Mouse (Mus musculus) cerebellum, adult 11-12 months (tissue): Measurements from ENCODE around the gene Pgd.
A peak's percentile ranks its signal among the peaks of the same experiment; 100 is the strongest.

Experiments used
- DNase-seq: peaks from one replicate; pipeline ENCODE4 v3.0.0; 2022

Gene Pgd

GRCm38 (mm10) chr4:149166957-149167611 lies 513 bp upstream of the Pgd start:
- DNase-seq, result no peak

GRCm38 (mm10) chr4:149164150-149164549 lies 2.4 kb downstream of the Pgd start:
- no peak for DNase-seq

- DNase-seq, result no peak
Measured at GRCm38 (mm10) chr4:149163196-149163595, 3.4 kb downstream of the Pgd start.

GRCm38 (mm10) chr4:149161166-149161565 lies 5.4 kb downstream of the Pgd start:
- DNase-seq, result no peak

GRCm38 (mm10) chr4:149159891-149160290 lies 6.7 kb downstream of the Pgd start:
- DNase-seq, result no peak

GRCm38 (mm10) chr4:149159203-149159602 lies 7.4 kb downstream of the Pgd start:
- DNase-seq, result no peak

- DNase-seq, result no peak
Measured at GRCm38 (mm10) chr4:149157415-149157973, 9.1 kb downstream of the Pgd start.

GRCm38 (mm10) chr4:149155711-149156110 lies 10.9 kb downstream of the Pgd start:
- no peak for DNase-seq

GRCm38 (mm10) chr4:149154859-149155258 lies 11.7 kb downstream of the Pgd start:
- DNase-seq, result no peak

- no peak for DNase-seq
Measured at GRCm38 (mm10) chr4:149150721-149151120, 15.8 kb downstream of the Pgd start.

- DNase-seq, result no peak
Measured at GRCm38 (mm10) chr4:149150256-149150655, 16.3 kb downstream of the Pgd start.

- DNase-seq, result no peak
Measured at GRCm38 (mm10) chr4:149149611-149150010, 17.0 kb downstream of the Pgd start.

- DNase-seq, result no peak
Measured at GRCm38 (mm10) chr4:149149196-149149595, 17.4 kb downstream of the Pgd start.

GRCm38 (mm10) chr4:149148084-149148483 lies 18.5 kb downstream of the Pgd start:
- no peak for DNase-seq

GRCm38 (mm10) chr4:149147528-149147927 lies 19.0 kb downstream of the Pgd start:
- DNase-seq, result no peak

GRCm38 (mm10) chr4:149145151-149145550 lies 21.4 kb downstream of the Pgd start:
- no peak for DNase-seq

GRCm38 (mm10) chr4:149144459-149144858 lies 22.1 kb downstream of the Pgd start:
- peak; percentile 70 for DNase-seq

- no peak for DNase-seq
Measured at GRCm38 (mm10) chr4:149143594-149143993, 23.0 kb downstream of the Pgd start.

GRCm38 (mm10) chr4:149138515-149138914 lies 28.1 kb downstream of the Pgd start:
- DNase-seq, result no peak

GRCm38 (mm10) chr4:149136982-149137770 lies 29.4 kb downstream of the Pgd start, which contains the start of gene Cenps:
Gene Cenps, minus strand, starts transcription at chr4:149137629.
- peak; percentile 88 for DNase-seq

- peak; percentile 31 for DNase-seq
Measured at GRCm38 (mm10) chr4:149136116-149136850, 30.3 kb downstream of the Pgd start.

- DNase-seq, result no peak
Measured at GRCm38 (mm10) chr4:149133395-149133794, 33.2 kb downstream of the Pgd start.
